Mouse (Mus musculus): ENCODE results near the gene Zfp574. TPM values are rescaled to one million over a fixed set of nuclear protein-coding genes. Genes with fewer than 3 reads are reported as not detected.

Zfp574 gene
- polyA plus RNA-seq, 1 experiment from 2014 or later, result 38.3 TPM

DNA sequence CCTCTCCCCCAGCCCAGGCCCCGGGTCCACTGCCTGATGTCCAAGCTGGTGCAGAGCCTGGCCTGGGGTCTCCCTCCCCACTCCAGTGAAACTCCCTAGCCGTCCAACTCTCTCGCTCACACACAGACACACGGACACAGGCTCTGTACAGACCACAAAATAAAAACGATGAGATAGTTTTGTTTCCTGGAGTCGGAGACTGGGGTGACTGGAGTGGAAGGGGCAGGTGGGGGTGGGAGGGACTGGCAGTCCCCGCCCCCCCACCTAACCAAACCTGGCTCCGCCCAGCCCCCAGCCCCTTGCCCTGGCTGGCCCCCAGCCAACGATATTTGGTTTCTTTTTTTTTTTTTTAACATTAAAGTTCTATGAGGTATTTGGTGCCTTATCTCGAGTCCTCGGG, 16.6 kb downstream of the Zfp574 start:
- Histone ChIP-seq H3K9ac (ENCODE audit: low read length) (no peak overlapping the region; the same call in 1 of the 2 replicates), H3K36me3 (ENCODE audit: control insufficient read depth, insufficient read depth, low read length) (peaks cover 2% of the 10 kb centered on the region; the same call in 1 of the 2 replicates), H3K27me3 (ENCODE audit: control insufficient read depth, insufficient read depth, low read length) (no peaks in the 10 kb centered on the region), H3K4me1 (replicated peaks; ENCODE audit: control insufficient read depth, insufficient read depth, low read length) (peaks cover 6% of the 10 kb centered on the region; the same call in 1 of the 2 replicates), H3K4me3 (ENCODE audit: low read depth, low read length) (no peak overlapping the region), H3K4me2 (ENCODE audit: low read depth, low read length, severe bottlenecking) (no peak overlapping the region), H3K27ac (ENCODE audit: low read depth, low read length) (no peak overlapping the region), H3K9me3 (ENCODE audit: control insufficient read depth, low read length) (no peaks in the 10 kb centered on the region)
- ATAC-seq (replicated peaks; ENCODE audit: low FRiP score) (no peak; the same call in 1 of the 2 replicates), DNase-seq (ENCODE audit: low spot score) (no peak)
- WGBS, result 29% methylated on average over 9 of the region's 11 CpGs

DNA sequence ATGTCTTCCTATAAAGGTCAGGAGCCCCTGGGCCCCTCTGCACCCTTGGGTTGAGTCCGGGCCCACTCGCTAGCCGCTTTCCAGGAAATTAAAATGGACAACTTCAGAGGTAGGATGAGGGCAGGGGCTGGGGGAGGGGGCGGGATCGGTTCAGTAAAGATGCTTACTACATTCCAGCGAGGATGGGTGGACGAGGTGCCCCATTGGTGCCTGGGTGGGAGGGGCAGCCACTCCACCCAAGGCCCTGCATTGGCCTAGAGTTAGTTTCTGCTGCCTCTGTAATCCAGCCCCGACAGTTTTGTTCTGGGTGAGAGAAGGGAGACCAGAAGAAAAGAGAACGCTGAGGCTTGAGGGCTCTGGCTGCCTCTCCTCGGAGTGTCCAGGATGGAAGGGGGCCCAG, 17.5 kb downstream of the Zfp574 start:
- no peak for ATAC-seq (replicated peaks; ENCODE audit: low FRiP score)
- Histone ChIP-seq H3K9ac (ENCODE audit: low read length) (no peak overlapping the region), H3K9me3 (ENCODE audit: control insufficient read depth, low read length) (no peaks in the 10 kb centered on the region), H3K36me3 (ENCODE audit: control insufficient read depth, insufficient read depth, low read length) (no peaks in the 10 kb centered on the region; the same call in 1 of the 2 replicates), H3K4me2 (ENCODE audit: low read depth, low read length, severe bottlenecking) (no peak overlapping the region), H3K27ac (ENCODE audit: low read depth, low read length) (no peak overlapping the region), H3K4me1 (replicated peaks; ENCODE audit: control insufficient read depth, insufficient read depth, low read length) (peaks cover 6% of the 10 kb centered on the region; the same call in 1 of the 2 replicates), H3K4me3 (ENCODE audit: low read depth, low read length) (no peak overlapping the region), H3K27me3 (ENCODE audit: control insufficient read depth, insufficient read depth, low read length) (no peaks in the 10 kb centered on the region)
- DNase-seq (ENCODE audit: low spot score), result no peak
- WGBS, result 31% methylated on average over 10 of the region's 10 CpGs

DNA sequence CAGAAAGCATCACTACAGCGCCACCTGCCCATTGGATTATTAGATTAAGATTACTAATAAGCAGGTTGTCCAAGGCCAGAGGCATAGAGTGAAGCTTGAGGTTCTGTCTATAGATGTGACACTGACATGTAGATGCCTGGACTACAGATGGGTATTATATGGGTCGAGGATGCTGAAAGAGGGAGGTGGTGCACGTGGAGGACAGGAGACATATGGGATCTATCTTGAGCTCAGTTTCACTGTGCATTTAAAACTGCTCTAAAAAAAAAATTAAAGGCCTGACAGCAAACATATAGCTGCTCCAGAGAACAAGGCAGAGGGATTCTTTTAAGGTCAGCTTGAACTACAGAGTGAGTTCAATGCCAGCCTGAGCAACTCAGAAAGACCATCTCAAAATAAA, 25.8 kb downstream of the Zfp574 start:
- WGBS, result 80% methylated on average over 3 of the region's 3 CpGs
- no peak overlapping the region for H3K4me2 ChIP-seq (ENCODE audit: low read depth, low read length, severe bottlenecking)
- no peaks in the 10 kb centered on the region for H3K27me3 ChIP-seq (ENCODE audit: control insufficient read depth, insufficient read depth, low read length)
- 0 out of 2 replicates have a peak, but pooled peaks cover 3% of the 10 kb centered on the region for H3K4me1 ChIP-seq (replicated peaks; ENCODE audit: control insufficient read depth, insufficient read depth, low read length)
- no peaks in the 10 kb centered on the region; the same call in 1 of the 2 replicates for H3K36me3 ChIP-seq (ENCODE audit: control insufficient read depth, insufficient read depth, low read length)
- H3K4me3 ChIP-seq (ENCODE audit: low read depth, low read length), result no peak overlapping the region
- no peaks in the 10 kb centered on the region for H3K9me3 ChIP-seq (ENCODE audit: control insufficient read depth, low read length)
- H3K9ac ChIP-seq (ENCODE audit: low read length), result no peak overlapping the region
- no peak overlapping the region for H3K27ac ChIP-seq (ENCODE audit: low read depth, low read length)
- DNase-seq (ENCODE audit: low spot score) (no peak), ATAC-seq (replicated peaks; ENCODE audit: low FRiP score) (no peak)

DNA sequence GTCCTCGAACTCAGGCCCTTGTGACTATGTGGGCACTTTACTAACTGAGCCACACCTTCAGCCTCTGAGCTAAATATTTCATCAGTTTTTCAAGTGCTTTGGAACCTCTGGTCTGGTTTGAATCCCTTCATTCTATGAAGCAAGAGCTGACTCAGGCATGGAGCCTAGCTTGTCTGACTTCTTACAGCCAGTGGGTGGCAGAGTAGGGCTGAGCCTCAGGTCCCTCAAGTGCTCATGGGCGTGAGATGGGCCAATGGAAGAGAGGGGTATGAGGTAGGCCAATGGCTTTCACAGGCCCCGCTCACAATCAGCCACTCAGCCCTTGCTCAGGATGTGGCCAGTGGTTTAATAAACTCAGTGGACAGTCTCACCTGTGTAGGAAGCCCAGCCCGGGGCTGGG, 27.2 kb downstream of the Zfp574 start:
- 53% methylated on average over 4 of the region's 4 CpGs for WGBS

DNA sequence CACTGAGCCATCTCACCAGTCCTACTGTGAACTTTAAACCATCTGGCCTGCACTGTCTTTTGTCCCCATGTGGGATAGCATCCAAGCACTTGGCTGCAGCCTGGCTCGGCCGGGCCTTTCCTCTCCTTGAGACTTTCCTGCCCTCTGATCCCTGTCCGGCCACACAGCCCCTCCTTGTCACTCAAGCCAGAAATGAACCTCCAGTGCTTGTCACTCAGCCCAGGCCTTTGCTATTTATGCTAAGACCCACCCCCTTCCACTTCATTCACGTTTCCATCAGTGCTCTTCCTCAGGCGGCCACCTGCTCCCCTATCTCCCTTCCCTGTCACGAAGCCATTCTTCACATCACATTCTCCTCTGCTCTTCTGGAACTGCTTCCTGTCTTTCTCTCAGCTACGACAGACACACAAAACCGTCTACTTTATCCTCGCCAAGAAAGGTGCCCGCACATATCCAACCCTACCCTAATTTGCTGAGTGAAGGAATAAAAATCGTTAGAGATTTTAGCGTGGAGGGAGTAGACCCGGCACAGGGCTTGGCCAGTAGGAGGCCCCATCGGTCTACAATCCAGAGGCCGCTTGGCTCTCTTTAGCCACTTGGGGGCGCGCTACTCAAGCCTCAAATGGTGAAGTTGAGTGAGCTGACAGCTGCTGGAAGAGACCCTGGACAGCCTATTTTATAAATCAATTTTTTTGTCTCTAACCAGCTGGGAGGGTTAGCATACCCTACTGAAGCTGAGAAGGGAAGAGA, 33.2 kb downstream of the Zfp574 start:
- Histone ChIP-seq H3K9me3 (ENCODE audit: control insufficient read depth, low read length) (no peaks in the 10 kb centered on the region), H3K27me3 (ENCODE audit: control insufficient read depth, insufficient read depth, low read length) (no peaks in the 10 kb centered on the region), H3K4me2 (ENCODE audit: low read depth, low read length, severe bottlenecking) (peak overlapping the region; percentile 5; the same call in 1 of the 2 replicates), H3K4me3 (ENCODE audit: low read depth, low read length) (no peak overlapping the region), H3K4me1 (replicated peaks; ENCODE audit: control insufficient read depth, insufficient read depth, low read length) (no peaks in the 10 kb centered on the region), H3K27ac (ENCODE audit: low read depth, low read length) (no peak overlapping the region), H3K9ac (ENCODE audit: low read length) (no peak overlapping the region), H3K36me3 (ENCODE audit: control insufficient read depth, insufficient read depth, low read length) (no peaks in the 10 kb centered on the region)
- peak; percentile 33 for ATAC-seq (replicated peaks; ENCODE audit: low FRiP score)
- 21% methylated on average over 17 of the region's 17 CpGs for WGBS
- DNase-seq (ENCODE audit: low spot score), result peak; percentile 91

More for the DNA sequence above, 27.2 kb downstream of the Zfp574 start:
- H3K4me3 ChIP-seq (ENCODE audit: low read depth, low read length), result no peak overlapping the region
- no peaks in the 10 kb centered on the region for H3K27me3 ChIP-seq (ENCODE audit: control insufficient read depth, insufficient read depth, low read length)
- DNase-seq (ENCODE audit: low spot score) (no peak), ATAC-seq (replicated peaks; ENCODE audit: low FRiP score) (no peak)
- H3K4me1 ChIP-seq (replicated peaks; ENCODE audit: control insufficient read depth, insufficient read depth, low read length), result no peaks in the 10 kb centered on the region
- H3K9me3 ChIP-seq (ENCODE audit: control insufficient read depth, low read length), result no peaks in the 10 kb centered on the region
- H3K9ac ChIP-seq (ENCODE audit: low read length), result no peak overlapping the region
- no peaks in the 10 kb centered on the region; the same call in 1 of the 2 replicates for H3K36me3 ChIP-seq (ENCODE audit: control insufficient read depth, insufficient read depth, low read length)
- H3K4me2 ChIP-seq (ENCODE audit: low read depth, low read length, severe bottlenecking), result no peak overlapping the region
- H3K27ac ChIP-seq (ENCODE audit: low read depth, low read length), result no peak overlapping the region

DNA sequence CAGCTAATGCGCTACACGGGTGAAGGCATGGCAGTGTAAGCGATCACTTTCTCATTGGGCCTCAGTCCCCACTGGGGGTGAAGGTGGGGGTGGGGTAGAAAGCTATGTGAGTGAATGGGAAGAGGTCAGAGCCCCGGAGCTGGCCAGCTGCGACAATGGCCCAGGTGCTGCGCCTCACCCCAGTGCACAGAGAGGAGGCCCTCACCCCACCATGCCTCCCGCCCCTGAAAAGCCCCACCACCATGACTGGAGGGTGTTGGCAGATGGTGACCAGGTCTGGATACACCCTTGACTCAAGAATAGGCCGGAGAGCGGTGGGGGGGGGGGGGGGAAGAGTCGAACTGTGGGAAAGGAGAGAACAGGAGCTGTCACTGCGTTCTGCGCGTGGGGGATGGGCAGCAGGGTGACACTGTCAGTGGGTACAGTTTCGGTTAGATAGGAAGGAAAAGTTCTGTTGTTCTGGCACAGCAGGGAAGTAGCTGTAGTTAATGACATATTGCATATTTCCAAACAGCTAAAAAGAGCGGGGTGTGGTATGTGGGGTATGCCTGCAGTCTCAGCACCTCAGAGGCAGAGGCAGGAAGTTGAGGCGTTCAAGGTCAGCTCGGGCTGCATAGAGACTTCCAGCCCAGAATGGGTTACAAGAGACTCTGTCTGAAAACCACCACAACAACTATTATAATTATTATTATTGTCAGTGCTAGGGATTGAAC, 34.6 kb downstream of the Zfp574 start:
- Histone ChIP-seq H3K27me3 (ENCODE audit: control insufficient read depth, insufficient read depth, low read length) (no peaks in the 10 kb centered on the region), H3K9ac (ENCODE audit: low read length) (no peak overlapping the region), H3K36me3 (ENCODE audit: control insufficient read depth, insufficient read depth, low read length) (no peaks in the 10 kb centered on the region), H3K27ac (ENCODE audit: low read depth, low read length) (no peak overlapping the region), H3K9me3 (ENCODE audit: control insufficient read depth, low read length) (no peaks in the 10 kb centered on the region), H3K4me2 (ENCODE audit: low read depth, low read length, severe bottlenecking) (no peak overlapping the region), H3K4me3 (ENCODE audit: low read depth, low read length) (no peak overlapping the region), H3K4me1 (replicated peaks; ENCODE audit: control insufficient read depth, insufficient read depth, low read length) (no peaks in the 10 kb centered on the region)
- no peak for DNase-seq (ENCODE audit: low spot score)
- WGBS, result 65% methylated on average over 16 of the region's 17 CpGs
- ATAC-seq (replicated peaks; ENCODE audit: low FRiP score), result no peak

DNA sequence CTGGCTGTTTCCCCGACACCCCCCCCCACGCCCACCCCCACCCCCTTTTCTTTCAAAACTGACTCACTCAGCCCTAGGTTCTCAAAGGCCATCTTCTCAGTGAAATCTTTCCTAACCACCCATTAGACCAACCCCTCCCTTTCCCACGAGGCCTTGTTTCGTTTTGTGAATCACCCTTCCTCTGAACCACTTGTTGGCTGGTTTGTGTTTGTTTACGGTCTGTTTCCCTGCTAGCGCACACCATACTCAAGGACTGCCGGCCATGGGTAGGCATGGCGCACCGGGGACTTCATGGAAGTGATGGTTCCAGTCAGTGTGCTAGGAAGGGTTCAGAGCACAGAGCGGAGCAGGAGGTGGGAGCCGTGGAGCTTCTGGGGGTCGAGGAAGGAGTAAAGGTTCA, 37.0 kb downstream of the Zfp574 start:
- Histone ChIP-seq H3K4me3 (ENCODE audit: low read depth, low read length) (no peak overlapping the region), H3K27ac (ENCODE audit: low read depth, low read length) (no peak overlapping the region), H3K27me3 (ENCODE audit: control insufficient read depth, insufficient read depth, low read length) (no peaks in the 10 kb centered on the region), H3K36me3 (ENCODE audit: control insufficient read depth, insufficient read depth, low read length) (no peaks in the 10 kb centered on the region), H3K9ac (ENCODE audit: low read length) (no peak overlapping the region), H3K4me1 (replicated peaks; ENCODE audit: control insufficient read depth, insufficient read depth, low read length) (no peaks in the 10 kb centered on the region), H3K9me3 (ENCODE audit: control insufficient read depth, low read length) (no peaks in the 10 kb centered on the region), H3K4me2 (ENCODE audit: low read depth, low read length, severe bottlenecking) (no peak overlapping the region)
- DNase-seq (ENCODE audit: low spot score) (no peak), ATAC-seq (replicated peaks; ENCODE audit: low FRiP score) (no peak)
- WGBS, result 79% methylated on average over 12 of the region's 12 CpGs

DNA sequence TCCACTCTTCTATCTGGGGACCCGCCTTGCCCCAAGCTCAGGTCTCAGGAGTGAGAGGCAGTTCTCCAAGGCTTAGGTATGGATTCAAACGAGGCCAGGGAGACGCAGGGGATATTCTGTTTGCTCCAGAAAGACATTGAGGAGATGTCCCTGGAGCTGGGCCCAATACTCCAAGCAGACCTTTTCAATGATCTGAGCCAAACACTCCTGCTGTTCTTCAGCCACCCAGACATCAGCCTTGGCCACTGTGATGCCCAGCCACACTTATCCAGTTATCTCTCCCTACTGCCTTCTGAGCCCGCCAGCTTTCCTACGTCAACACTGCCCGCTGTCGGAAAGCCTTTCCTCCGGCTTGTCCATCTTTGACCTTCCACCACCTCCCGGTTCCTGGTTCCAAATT, 38.0 kb downstream of the Zfp574 start:
- no peak overlapping the region for H3K4me2 ChIP-seq (ENCODE audit: low read depth, low read length, severe bottlenecking)
- DNase-seq (ENCODE audit: low spot score), result no peak
- H3K27me3 ChIP-seq (ENCODE audit: control insufficient read depth, insufficient read depth, low read length), result no peaks in the 10 kb centered on the region
- no peak overlapping the region for H3K27ac ChIP-seq (ENCODE audit: low read depth, low read length)
- no peak for ATAC-seq (replicated peaks; ENCODE audit: low FRiP score)
- no peaks in the 10 kb centered on the region for H3K9me3 ChIP-seq (ENCODE audit: control insufficient read depth, low read length)
- H3K9ac ChIP-seq (ENCODE audit: low read length), result no peak overlapping the region
- no peaks in the 10 kb centered on the region for H3K36me3 ChIP-seq (ENCODE audit: control insufficient read depth, insufficient read depth, low read length)
- WGBS, result 94% methylated on average over 9 of the region's 9 CpGs
- no peaks in the 10 kb centered on the region for H3K4me1 ChIP-seq (replicated peaks; ENCODE audit: control insufficient read depth, insufficient read depth, low read length)
- no peak overlapping the region for H3K4me3 ChIP-seq (ENCODE audit: low read depth, low read length)
